Mouse (Mus musculus) kidney, embryonic 15.5 days (tissue): Measurements from ENCODE around the gene Syt6. TPM values are rescaled to one million over a fixed set of nuclear protein-coding genes. Genes with fewer than 3 reads are reported as not detected.
A peak's percentile ranks its signal among the peaks of the same experiment; 100 is the strongest.

Source experiments
- ATAC-seq: fragments of 200-750 bp; cut with Nextera tagmentation; replicated peaks from 2 replicates; pipeline ENCODE4 v1.8.0; 2017; ENCODE audit warnings: moderate TSS enrichment; ENCODE audit not compliant: low FRiP score
- H3K27ac ChIP-seq: fragments of 300-500 bp; sonication (generic); 2 replicates; pipeline ENCODE4 v1.5.1; 2015; ENCODE audit warnings: mild to moderate bottlenecking, inconsistent platforms
- H3K27me3 ChIP-seq: fragments of 300-500 bp; sonication (generic); 2 replicates; pipeline ENCODE4 v1.6.1; 2015; ENCODE audit warnings: inconsistent platforms
- H3K36me3 ChIP-seq: fragments of 300-500 bp; sonication (generic); 2 replicates; pipeline ENCODE4 v1.6.1; 2015; ENCODE audit warnings: inconsistent platforms
- H3K4me1 ChIP-seq: fragments of 300-500 bp; sonication (generic); 2 replicates; pipeline ENCODE4 v1.6.1; 2015; ENCODE audit warnings: inconsistent platforms
- H3K4me2 ChIP-seq: fragments of 300-500 bp; sonication (generic); 2 replicates; pipeline ENCODE4 v1.6.1; 2015; ENCODE audit warnings: moderate library complexity, mild to moderate bottlenecking, inconsistent platforms
- H3K4me3 ChIP-seq: fragments of 300-500 bp; sonication (generic); replicated peaks from 2 replicates; pipeline ENCODE4 v1.5.1; 2015; ENCODE audit warnings: mild to moderate bottlenecking, inconsistent platforms
- H3K9ac ChIP-seq: fragments of 300-500 bp; sonication (generic); 2 replicates; pipeline ENCODE4 v1.6.1; 2015; ENCODE audit warnings: mild to moderate bottlenecking, inconsistent platforms
- H3K9me3 ChIP-seq: fragments of 300-500 bp; sonication (generic); replicated peaks from 2 replicates; pipeline ENCODE4 v1.6.1; 2016; ENCODE audit warnings: inconsistent platforms
- WGBS: fragments of 180-500 bp; shearing (Covaris S2); methylation state at CpG from one replicate; pipeline ENCODE4 v1.1.7; 2015; ENCODE audit warnings: mixed read lengths; 5-methylcytosine and 5-hydroxymethylcytosine counted together
- polyA plus RNA-seq: library from polyadenylated mRNA; unstranded; fragments of >200 nt; fragmentation: Nextera tagmentation; extraction: Ambion mirVana; gene quantifications from 2 replicates; pipeline ENCODE4 v1.2.1, GENCODE M21; 2015

The Syt6 gene
- polyA plus RNA-seq, 1 experiment from 2014 or later, result 0.17 TPM

DNA sequence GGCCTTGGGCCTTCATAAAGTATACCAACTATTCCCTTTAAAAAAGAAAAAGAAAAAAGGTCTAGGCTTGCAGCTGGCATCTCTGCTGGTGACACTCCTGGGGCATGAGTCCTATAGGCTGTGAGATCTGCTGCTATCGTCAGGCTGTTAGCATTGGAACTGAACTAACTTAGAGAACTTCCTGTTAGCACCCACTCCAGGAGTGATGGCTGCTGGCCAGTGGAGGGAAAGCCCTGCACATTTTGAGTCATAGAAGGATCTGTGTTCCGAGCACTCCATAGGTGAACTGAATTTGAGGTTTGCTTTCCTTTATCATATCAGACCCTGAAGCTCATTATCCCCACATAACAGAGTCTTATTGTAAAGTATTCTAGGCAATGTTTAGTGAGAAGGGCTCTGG lies 85.0 kb downstream of the Syt6 start:
- ATAC-seq, result no peak
- Histone ChIP-seq H3K27ac (no peak overlapping the region), H3K4me2 (no peak overlapping the region), H3K4me1 (0 out of 2 replicates have a peak, but pooled peaks cover 2% of the 10 kb centered on the region), H3K36me3 (no peaks in the 10 kb centered on the region), H3K9ac (no peak overlapping the region), H3K27me3 (no peaks in the 10 kb centered on the region), H3K9me3 (no peaks in the 10 kb centered on the region), H3K4me3 (no peak overlapping the region)
- 55% methylated on average over 2 of the region's 2 CpGs for WGBS

DNA sequence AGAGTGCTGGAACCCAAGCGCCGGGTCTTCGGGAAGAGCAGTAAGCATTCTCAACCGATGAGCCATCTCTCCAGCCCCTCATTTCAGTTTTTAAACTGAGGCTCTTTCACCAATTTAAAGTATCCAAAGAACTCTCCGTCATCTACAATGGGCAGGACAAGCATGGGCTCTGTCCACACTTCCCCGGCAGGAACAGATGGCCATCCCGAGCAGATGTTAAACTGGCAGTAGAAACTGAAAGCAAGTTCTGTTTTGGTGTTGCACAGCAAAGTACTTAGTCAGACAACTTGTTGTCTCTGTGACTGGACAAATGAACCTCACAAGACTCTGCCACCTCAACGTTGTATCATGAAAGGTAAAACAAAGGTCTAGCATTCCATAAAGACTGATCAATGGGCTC lies 86.7 kb downstream of the Syt6 start:
- ATAC-seq, result no peak

GRCm38 (mm10) chr3:103663385-103663784 lies 88.4 kb downstream of the Syt6 start:
- no peaks in the 10 kb centered on the region for H3K36me3 ChIP-seq

More for the DNA sequence above, 86.7 kb downstream of the Syt6 start:
- 86% methylated on average over 8 of the region's 8 CpGs for WGBS
- no peak overlapping the region for H3K4me2 ChIP-seq
- H3K27ac ChIP-seq, result no peak overlapping the region
- no peak overlapping the region for H3K9ac ChIP-seq
- H3K36me3 ChIP-seq, result no peaks in the 10 kb centered on the region
- no peak overlapping the region for H3K4me3 ChIP-seq
- 0 out of 2 replicates have a peak, but pooled peaks cover 2% of the 10 kb centered on the region for H3K4me1 ChIP-seq
- no peaks in the 10 kb centered on the region for H3K9me3 ChIP-seq
- H3K27me3 ChIP-seq, result no peaks in the 10 kb centered on the region

DNA sequence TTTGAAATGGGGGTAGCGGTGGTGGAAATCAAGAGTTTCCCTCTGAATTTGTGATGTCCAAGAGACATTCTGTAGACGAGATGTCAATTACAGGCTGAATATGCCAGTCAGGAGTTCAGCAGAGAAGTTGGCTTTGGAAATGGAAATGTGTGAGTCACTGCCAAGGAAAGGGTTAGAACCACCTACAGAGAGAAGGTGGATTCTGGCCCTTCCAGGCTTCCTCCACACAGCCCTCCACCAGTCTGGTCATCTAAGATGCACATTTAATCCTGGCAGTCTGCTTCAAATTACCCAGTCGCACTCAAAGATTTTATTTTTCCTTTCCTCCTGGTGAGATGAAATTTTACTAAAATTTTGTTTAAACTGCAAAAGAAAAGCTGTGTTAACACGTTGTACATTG lies 97.1 kb downstream of the Syt6 start:
- H3K9me3 ChIP-seq, result no peaks in the 10 kb centered on the region
- no peak for ATAC-seq
- H3K4me1 ChIP-seq, result no peaks in the 10 kb centered on the region
- H3K4me3 ChIP-seq, result no peak overlapping the region
- H3K27ac ChIP-seq, result no peak overlapping the region
- H3K4me2 ChIP-seq, result no peak overlapping the region
- WGBS, result 78% methylated on average over 4 of the region's 4 CpGs
- H3K9ac ChIP-seq, result no peak overlapping the region
- no peaks in the 10 kb centered on the region for H3K36me3 ChIP-seq
- H3K27me3 ChIP-seq, result no peaks in the 10 kb centered on the region

More at GRCm38 (mm10) chr3:103663385-103663784, 88.4 kb downstream of the Syt6 start:
- Histone ChIP-seq H3K4me3 (no peak overlapping the region), H3K4me1 (0 out of 2 replicates have a peak, but pooled peaks cover 2% of the 10 kb centered on the region), H3K9ac (no peak overlapping the region), H3K27ac (no peak overlapping the region), H3K27me3 (no peaks in the 10 kb centered on the region), H3K4me2 (no peak overlapping the region), H3K9me3 (no peaks in the 10 kb centered on the region; the same call in 1 of the 2 replicates)
- WGBS, result 95% methylated on average over 3 of the region's 3 CpGs
- no peak for ATAC-seq

DNA sequence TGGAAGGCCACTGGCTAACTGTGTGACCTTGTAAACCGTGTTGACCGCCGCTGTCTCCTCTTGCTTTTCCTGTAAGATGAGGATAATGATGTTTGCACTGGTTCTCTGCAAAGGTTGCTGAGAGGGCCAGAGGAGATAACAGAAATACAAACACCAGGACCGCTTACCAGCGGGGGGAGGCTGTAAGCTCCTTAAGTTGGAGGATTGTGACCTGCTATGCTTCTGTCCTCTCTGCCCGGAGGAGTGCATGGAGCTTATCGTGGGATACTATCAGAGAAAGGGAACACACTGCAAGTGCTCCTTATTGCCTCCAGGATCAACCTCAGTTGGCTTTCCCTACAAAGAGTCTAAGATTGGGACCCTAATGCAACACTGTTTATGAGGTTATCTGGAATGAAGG lies 97.7 kb downstream of the Syt6 start:
- Histone ChIP-seq H3K27ac (no peak overlapping the region), H3K9ac (no peak overlapping the region), H3K4me1 (no peaks in the 10 kb centered on the region), H3K9me3 (no peaks in the 10 kb centered on the region), H3K4me3 (no peak overlapping the region), H3K27me3 (no peaks in the 10 kb centered on the region), H3K4me2 (no peak overlapping the region), H3K36me3 (no peaks in the 10 kb centered on the region)
- no peak for ATAC-seq
- WGBS, result 30% methylated on average over 7 of the region's 7 CpGs

- H3K4me3 ChIP-seq, result no peak overlapping the region
- no peak overlapping the region for H3K9ac ChIP-seq
- no peaks in the 10 kb centered on the region for H3K27me3 ChIP-seq
- no peak overlapping the region for H3K27ac ChIP-seq
- H3K9me3 ChIP-seq, result no peaks in the 10 kb centered on the region
- peaks cover 19% of the 10 kb centered on the region for H3K4me1 ChIP-seq
- no peaks in the 10 kb centered on the region for H3K36me3 ChIP-seq
- H3K4me2 ChIP-seq, result no peak overlapping the region
- WGBS, result 13% methylated on average over 6 of the region's 6 CpGs
- ATAC-seq, result no peak
Measured at GRCm38 (mm10) chr3:103678811-103679210, 103.8 kb downstream of the Syt6 start.

GRCm38 (mm10) chr3:103682473-103682872 lies 107.4 kb downstream of the Syt6 start:
- no peaks in the 10 kb centered on the region for H3K9me3 ChIP-seq
- peaks cover 8% of the 10 kb centered on the region; the same call in 1 of the 2 replicates for H3K27me3 ChIP-seq
- H3K4me2 ChIP-seq, result no peak overlapping the region
- ATAC-seq, result peak; percentile 50; the same call in 1 of the 2 replicates
- H3K9ac ChIP-seq, result no peak overlapping the region
- H3K4me3 ChIP-seq, result no peak overlapping the region
- peaks cover 20% of the 10 kb centered on the region for H3K4me1 ChIP-seq
- H3K27ac ChIP-seq, result no peak overlapping the region
- H3K36me3 ChIP-seq, result no peaks in the 10 kb centered on the region
- WGBS, result 20% methylated on average over 4 of the region's 4 CpGs

- no peaks in the 10 kb centered on the region for H3K36me3 ChIP-seq
- no peak overlapping the region for H3K9ac ChIP-seq
- H3K4me3 ChIP-seq, result peak overlapping the region; percentile 12; the same call in 1 of the 2 replicates
- ATAC-seq, result peak; percentile 52; the same call in 1 of the 2 replicates
- peaks cover 8% of the 10 kb centered on the region; the same call in 1 of the 2 replicates for H3K27me3 ChIP-seq
- no peaks in the 10 kb centered on the region for H3K9me3 ChIP-seq
- peak overlapping the region; percentile 49 for H3K4me2 ChIP-seq
- peaks cover 20% of the 10 kb centered on the region for H3K4me1 ChIP-seq
- WGBS, result 3% methylated on average over 21 of the region's 21 CpGs
- H3K27ac ChIP-seq, result no peak overlapping the region
Measured at GRCm38 (mm10) chr3:103683234-103683965, 108.4 kb downstream of the Syt6 start.

DNA sequence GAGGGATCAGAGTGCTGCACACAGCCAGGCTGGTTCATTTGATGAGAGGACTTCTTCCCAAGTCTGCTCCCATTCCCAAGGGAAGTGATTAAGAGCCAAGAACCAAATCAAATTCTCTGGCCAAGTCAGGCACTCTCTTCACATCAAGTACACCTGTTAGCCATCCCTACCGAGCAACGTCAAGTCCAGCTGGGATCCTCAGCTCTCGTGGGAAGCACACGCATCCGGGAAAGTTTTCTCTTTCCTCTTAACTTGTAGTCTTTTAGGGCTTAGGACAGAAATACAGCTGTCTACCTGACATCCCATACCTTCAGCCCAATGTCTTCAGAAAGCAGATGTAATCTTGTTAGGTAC lies 108.9 kb downstream of the Syt6 start:
- H3K27me3 ChIP-seq, result peaks cover 8% of the 10 kb centered on the region; the same call in 1 of the 2 replicates
- H3K36me3 ChIP-seq, result no peaks in the 10 kb centered on the region
- no peak overlapping the region for H3K9ac ChIP-seq
- peaks cover 20% of the 10 kb centered on the region for H3K4me1 ChIP-seq
- H3K4me2 ChIP-seq, result no peak overlapping the region; the same call in 1 of the 2 replicates
- no peak for ATAC-seq
- H3K4me3 ChIP-seq, result no peak overlapping the region
- H3K27ac ChIP-seq, result no peak overlapping the region
- 21% methylated on average over 5 of the region's 5 CpGs for WGBS
- H3K9me3 ChIP-seq, result no peaks in the 10 kb centered on the region

GRCm38 (mm10) chr3:103689043-103689442 lies 114.0 kb downstream of the Syt6 start:
- Histone ChIP-seq H3K4me2 (no peak overlapping the region), H3K4me3 (no peak overlapping the region), H3K9ac (no peak overlapping the region), H3K27me3 (peaks cover 7% of the 10 kb centered on the region; the same call in 1 of the 2 replicates), H3K9me3 (no peaks in the 10 kb centered on the region), H3K36me3 (no peaks in the 10 kb centered on the region), H3K27ac (no peak overlapping the region), H3K4me1 (no peaks in the 10 kb centered on the region)
- 91% methylated on average over 1 of the region's 1 CpGs for WGBS
- ATAC-seq, result no peak

DNA sequence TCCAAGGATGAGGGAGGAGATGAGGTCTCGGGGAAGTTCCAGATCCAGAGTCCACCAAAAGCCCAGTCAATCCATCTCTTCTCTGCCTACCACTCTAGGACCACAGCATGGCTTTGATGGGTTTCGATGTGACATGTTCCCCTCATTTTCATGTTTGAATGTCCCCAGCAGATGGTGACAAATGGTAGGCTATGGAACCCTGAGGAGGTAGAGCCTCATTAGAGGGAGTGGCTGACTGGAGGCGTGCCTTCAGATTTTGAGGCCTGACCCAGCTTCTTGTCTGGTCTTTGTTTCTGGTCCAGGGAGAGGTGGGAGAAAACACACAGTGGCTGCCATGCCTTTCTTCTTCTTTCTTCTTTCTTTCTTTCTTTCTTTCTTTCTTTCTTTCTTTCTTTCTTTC lies 115.5 kb downstream of the Syt6 start:
- no peak for ATAC-seq
- Histone ChIP-seq H3K9me3 (no peaks in the 10 kb centered on the region), H3K27me3 (no peaks in the 10 kb centered on the region), H3K4me3 (no peak overlapping the region), H3K27ac (no peak overlapping the region), H3K36me3 (no peaks in the 10 kb centered on the region), H3K4me2 (no peak overlapping the region), H3K9ac (no peak overlapping the region), H3K4me1 (no peaks in the 10 kb centered on the region)
- 79% methylated on average over 3 of the region's 3 CpGs for WGBS
